Mouse (Mus musculus) telencephalon, adult 2 months (tissue): ENCODE data around the gene Cda.
"Not testable (repeated sequence)": the region's sequence is repeated elsewhere in the genome, so short reads cannot be mapped to it uniquely, and the experiment has no call there.

ENCODE experiments used
- DNase-seq: peaks from one replicate; pipeline ENCODE4 v3.0.0-alpha.2; 2011; ENCODE audit warnings: low read depth, low spot score

Gene Cda

GRCm38 (mm10) chr4:138335036-138335435, 32.8 kb downstream of the Cda start:
- no peak for DNase-seq

DNA sequence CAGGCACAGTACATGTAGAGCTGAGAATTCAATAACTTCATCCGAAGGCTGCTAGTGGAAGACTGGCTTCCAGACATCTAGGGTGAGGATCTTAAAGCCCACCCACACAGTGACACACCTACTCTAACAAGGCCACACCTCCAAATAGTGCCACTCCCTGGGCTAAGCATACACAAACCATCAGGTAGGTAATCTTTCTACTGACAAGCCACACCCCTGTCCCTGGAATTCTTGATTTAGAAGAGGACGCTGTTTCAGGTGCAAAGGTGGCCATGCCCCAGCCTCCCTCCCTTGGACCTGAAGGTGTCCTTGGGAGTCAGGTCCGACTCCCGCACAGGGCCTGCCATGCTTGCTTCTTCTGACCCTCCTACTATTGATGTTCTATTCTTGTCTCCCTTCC, 34.7 kb downstream of the Cda start:
- DNase-seq: no peak

GRCm38 (mm10) chr4:138331647-138332046, 36.1 kb downstream of the Cda start:
- no peak for DNase-seq

GRCm38 (mm10) chr4:138330264-138330671, 37.5 kb downstream of the Cda start:
- DNase-seq: no peak

DNA sequence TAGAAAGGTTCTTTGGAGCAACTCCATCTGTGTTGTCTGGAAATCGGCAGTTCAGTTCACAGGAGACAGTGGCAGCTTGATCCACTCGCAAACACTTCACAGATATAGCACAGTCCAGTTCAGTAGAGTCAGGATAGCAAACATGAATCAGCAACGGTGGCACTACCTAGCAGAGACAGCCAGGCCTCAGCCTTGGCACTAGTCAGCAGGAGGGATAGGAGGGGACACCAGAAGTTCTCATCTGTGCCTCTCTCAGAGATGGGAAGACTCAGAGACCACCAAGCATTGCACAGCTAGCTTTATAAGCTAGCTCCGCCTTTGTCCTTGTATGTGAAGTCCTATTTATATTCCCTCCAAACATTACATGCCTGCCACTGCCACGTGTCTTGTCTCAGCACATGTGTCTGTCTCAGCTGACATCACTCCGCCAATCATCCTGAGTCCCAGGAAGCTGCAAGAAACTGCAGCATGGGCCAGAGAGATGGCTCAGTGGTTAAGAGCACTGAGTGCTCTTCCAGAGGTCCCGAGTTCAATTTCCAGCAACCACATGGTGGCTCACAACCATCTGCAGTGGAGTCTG, 39.8 kb downstream of the Cda start:
- no peak for DNase-seq

- DNase-seq: not testable (repeated sequence)
Measured at GRCm38 (mm10) chr4:138327155-138327554, 40.6 kb downstream of the Cda start.

DNA sequence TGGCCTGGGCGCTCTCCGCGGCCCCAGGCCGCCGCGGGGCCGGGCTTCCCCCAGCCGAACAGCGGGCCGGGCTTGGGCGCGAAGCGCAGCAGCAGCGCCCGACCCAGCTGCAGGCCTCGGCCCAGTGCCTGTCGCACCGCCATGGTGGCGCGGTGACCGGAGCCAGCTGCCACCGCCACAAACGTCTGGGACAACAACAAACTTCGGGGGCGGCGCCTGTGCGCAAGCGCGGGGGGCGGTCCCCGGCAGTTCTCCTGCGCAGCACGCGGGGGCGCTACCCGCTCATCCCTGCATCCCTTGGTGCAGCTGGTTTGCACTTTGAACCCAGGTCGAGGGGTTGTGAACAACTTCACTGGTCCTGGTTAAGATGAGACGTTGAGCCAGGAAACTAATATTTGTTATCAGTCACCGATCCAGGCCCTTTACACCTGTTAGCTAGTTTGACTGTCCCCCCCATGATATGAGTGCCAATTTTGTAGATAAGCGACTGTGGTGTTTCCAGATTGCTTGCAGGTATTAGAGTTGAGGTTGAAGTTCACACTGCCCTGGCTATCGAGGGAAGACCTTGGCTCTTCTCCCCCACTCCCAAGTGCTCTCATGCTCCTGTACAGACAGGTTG, 41.6 kb downstream of the Cda start, which contains the start of gene Pink1:
Gene Pink1 (minus strand): TSS at position 231 of the 619 bp plus-strand sequence.
- DNase-seq: peak; percentile 65

DNA sequence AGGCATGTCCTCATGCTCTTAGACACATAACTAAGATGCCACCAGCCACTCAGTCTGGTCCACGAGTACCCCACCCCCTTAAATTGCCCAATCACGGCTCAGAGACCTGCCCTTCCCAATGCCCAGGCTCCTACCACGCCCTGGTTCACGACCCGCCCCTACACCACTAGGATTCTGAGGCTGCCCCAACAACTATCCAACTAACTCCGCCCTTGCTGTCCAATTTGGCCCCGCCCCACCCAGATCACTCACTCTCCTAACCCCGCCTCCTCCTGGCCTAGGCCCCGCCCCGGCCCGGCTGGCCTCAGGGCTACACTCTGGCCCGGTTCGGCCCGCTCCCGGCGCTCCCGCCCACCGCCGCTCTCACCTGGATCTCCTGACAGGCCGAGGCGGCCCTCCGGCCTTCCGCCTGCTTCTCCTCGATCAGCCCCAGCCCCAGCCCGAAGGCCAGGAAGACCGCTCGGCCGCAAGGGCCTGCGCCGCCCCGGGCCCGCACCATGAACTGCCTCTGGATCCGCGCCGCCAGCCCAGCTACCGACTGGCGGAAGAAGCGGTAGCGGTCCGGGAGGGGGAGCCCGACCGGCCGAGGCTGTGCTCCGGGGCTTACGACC, 42.2 kb downstream of the Cda start:
- peak; percentile 72 for DNase-seq

DNA sequence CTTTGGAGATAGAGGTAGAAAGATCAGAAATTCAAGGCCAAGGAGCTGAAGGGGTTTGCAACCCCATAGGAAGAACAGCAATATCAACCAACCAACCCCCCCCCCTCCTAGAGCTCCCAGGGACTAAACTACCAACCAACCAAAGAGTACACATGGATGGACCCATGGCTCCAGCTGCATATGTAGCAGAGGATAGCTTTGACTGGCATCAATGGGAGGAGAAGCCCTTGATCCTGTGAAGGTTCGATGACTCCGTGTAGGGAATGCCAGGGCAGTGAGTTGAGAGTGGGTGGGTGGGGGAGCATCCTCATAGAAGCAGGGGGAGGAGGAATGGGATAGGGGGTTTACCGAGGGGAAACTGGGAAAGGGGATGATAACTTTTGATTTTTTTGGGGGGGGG, 43.3 kb downstream of the Cda start:
- no peak for DNase-seq

GRCm38 (mm10) chr4:138323753-138324152, 44.0 kb downstream of the Cda start:
- no peak for DNase-seq

- no peak for DNase-seq
Measured at GRCm38 (mm10) chr4:138322692-138323091, 45.1 kb downstream of the Cda start.

DNA sequence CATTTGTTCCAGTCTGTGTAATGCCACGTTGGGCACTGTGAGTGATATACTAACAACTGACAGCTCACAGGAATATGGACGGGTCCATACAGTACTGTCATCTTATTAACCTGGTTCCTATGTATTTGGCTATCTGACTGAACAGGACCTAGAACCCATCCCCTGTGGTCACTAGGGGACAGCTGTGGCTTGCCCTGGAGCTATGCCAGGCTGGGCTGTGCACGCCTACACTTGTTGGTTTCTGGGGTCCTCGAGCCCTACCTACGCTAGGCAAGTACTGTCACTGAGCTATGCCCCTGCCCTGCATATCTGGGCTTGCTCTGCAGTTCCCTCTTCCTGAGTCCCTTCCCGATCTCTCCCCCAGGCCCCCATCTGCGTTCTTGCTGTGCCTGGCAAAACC, 46.3 kb downstream of the Cda start:
- no peak for DNase-seq

DNA sequence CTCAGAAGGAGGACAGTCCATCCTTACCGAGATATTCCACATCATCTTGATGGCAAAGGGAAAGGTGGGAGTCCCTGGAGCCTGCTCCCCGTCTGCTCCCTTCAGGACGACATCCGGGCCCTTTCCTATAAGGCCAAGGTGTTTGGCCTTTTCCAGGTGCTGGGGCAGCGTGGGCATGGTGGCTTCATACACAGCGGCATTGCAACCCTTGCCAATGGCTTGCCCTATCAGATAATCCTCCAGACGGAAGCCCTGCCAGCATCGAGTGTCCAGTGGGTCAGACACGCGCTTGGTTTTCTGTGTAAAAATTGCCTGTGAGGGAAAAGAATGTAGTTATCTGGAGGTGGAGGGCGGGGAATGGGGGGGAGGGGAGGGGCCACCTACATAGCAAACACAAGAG, 47.1 kb downstream of the Cda start:
- no peak for DNase-seq

GRCm38 (mm10) chr4:138319508-138319907, 48.3 kb downstream of the Cda start:
- peak; percentile 55 for DNase-seq

- no peak for DNase-seq
Measured at GRCm38 (mm10) chr4:138318509-138319266, 49.1 kb downstream of the Cda start.

DNA sequence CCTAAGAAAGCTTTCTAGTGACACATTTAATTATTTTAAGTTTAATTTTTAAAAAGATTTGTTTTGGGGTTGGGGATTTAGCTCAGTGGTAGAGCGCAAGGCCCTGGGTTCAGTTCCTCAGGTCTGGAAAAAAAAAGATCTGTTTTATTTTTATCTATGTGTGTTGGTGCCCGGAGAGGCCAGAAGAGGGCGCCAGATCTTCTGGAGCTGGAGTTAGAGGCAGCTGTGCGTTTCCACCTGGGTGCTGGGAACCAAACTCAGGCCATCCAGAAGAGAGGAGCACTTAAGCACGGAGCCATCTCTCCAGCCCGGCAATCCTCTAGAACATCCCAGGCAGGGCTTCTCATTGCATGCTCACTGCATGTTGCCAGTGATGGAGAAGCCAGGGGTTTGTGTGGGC, 51.4 kb downstream of the Cda start:
- DNase-seq: no peak

- no peak for DNase-seq
Measured at GRCm38 (mm10) chr4:138315781-138316180, 52.0 kb downstream of the Cda start.

GRCm38 (mm10) chr4:138313795-138314194, 54.0 kb downstream of the Cda start:
- no peak for DNase-seq

- no peak for DNase-seq
Measured at GRCm38 (mm10) chr4:138313021-138313420, 54.8 kb downstream of the Cda start.

- no peak for DNase-seq
Measured at GRCm38 (mm10) chr4:138312105-138312504, 55.7 kb downstream of the Cda start.

- DNase-seq: no peak
Measured at GRCm38 (mm10) chr4:138311595-138311994, 56.2 kb downstream of the Cda start.

- no peak for DNase-seq
Measured at GRCm38 (mm10) chr4:138310311-138310910, 57.4 kb downstream of the Cda start.
